Mouse (Mus musculus) stomach, postnatal 0 days (tissue): Measurements from ENCODE around the gene Ssx2ip. TPM values are rescaled to one million over a fixed set of nuclear protein-coding genes. Genes with fewer than 3 reads are reported as not detected.

Experiments used
- ATAC-seq: fragments of 200-750 bp; cut with Nextera tagmentation; 2 replicates; pipeline ENCODE4 v1.8.0; 2017; ENCODE audit not compliant: low FRiP score, low TSS enrichment
- DNase-seq: peaks from one replicate; pipeline ENCODE4 v3.0.0-alpha.2; 2016; ENCODE audit warnings: low spot score
- H3K27ac ChIP-seq: fragments of 300-500 bp; sonication (generic); replicated peaks from 2 replicates; pipeline ENCODE4 v1.5.1; 2014; ENCODE audit warnings: mild to moderate bottlenecking, control low read depth
- H3K27me3 ChIP-seq: fragments of 300-500 bp; sonication (generic); 2 replicates; pipeline ENCODE4 v1.6.1; 2014; ENCODE audit warnings: low read length; ENCODE audit not compliant: control insufficient read depth, insufficient read depth
- H3K36me3 ChIP-seq: fragments of 300-500 bp; sonication (generic); 2 replicates; pipeline ENCODE4 v1.6.1; 2014; ENCODE audit warnings: low read length, mixed read lengths; ENCODE audit not compliant: control insufficient read depth, insufficient read depth
- H3K4me1 ChIP-seq: fragments of 300-500 bp; sonication (generic); replicated peaks from 2 replicates; pipeline ENCODE4 v1.6.1; 2014; ENCODE audit warnings: antibody characterized with exemption; ENCODE audit not compliant: control insufficient read depth, insufficient read depth
- H3K4me2 ChIP-seq: fragments of 300-500 bp; sonication (generic); replicated peaks from 2 replicates; pipeline ENCODE4 v1.6.1; 2014; ENCODE audit warnings: low read depth, mild to moderate bottlenecking, control low read depth, moderate library complexity
- H3K4me3 ChIP-seq: fragments of 300-500 bp; sonication (generic); 2 replicates; pipeline ENCODE4 v1.5.1; 2014; ENCODE audit warnings: low read depth, low read length, control low read depth
- H3K9ac ChIP-seq: fragments of 300-500 bp; sonication (generic); 2 replicates; pipeline ENCODE4 v1.6.1; 2014; ENCODE audit warnings: mild to moderate bottlenecking, low read length, control low read depth, mixed read lengths
- H3K9me3 ChIP-seq: fragments of 300-500 bp; sonication (generic); 2 replicates; pipeline ENCODE4 v1.6.1; 2016; ENCODE audit warnings: low read length; ENCODE audit not compliant: control insufficient read depth
- CTCF ChIP-seq: IDR thresholded peaks from 2 replicates; pipeline ENCODE4 v1.5.1; 2016; ENCODE audit warnings: antibody characterized with exemption, low read depth, mild to moderate bottlenecking, moderate library complexity
- EP300 ChIP-seq: optimal IDR thresholded peaks from 2 replicates; pipeline ENCODE3; 2016; ENCODE audit warnings: antibody characterized with exemption
- WGBS: fragments of 180-500 bp; shearing (Covaris S2); extraction: QIAGEN DNeasy Blood & Tissue Kit; methylation state at CpG from one replicate; pipeline ENCODE4 v1.1.7; 2014; 5-methylcytosine and 5-hydroxymethylcytosine counted together
- polyA plus RNA-seq: library from polyadenylated mRNA; unstranded; fragments of >200 nt; fragmentation: Nextera tagmentation; extraction: Ambion mirVana; gene quantifications from 2 replicates; pipeline ENCODE4 v1.2.1, GENCODE M21; 2015

The Ssx2ip gene
- polyA plus RNA-seq, 1 experiment from 2014 or later: 12.9 TPM

- WGBS: 65% methylated on average over 4 of the region's 4 CpGs
- H3K4me3 ChIP-seq: no peak overlapping the region
- H3K36me3 ChIP-seq: no peaks in the 10 kb centered on the region
- H3K9ac ChIP-seq: no peak overlapping the region
- DNase-seq: no peak
- H3K4me2 ChIP-seq: no peak overlapping the region
- no peak for ATAC-seq
- TF ChIP-seq CTCF (no peak), EP300 (no peak)
- H3K27ac ChIP-seq: no peak overlapping the region
- no peaks in the 10 kb centered on the region for H3K4me1 ChIP-seq
- H3K9me3 ChIP-seq: no peaks in the 10 kb centered on the region
- H3K27me3 ChIP-seq: no peaks in the 10 kb centered on the region
Observed at GRCm38 (mm10) chr3:146413992-146414391, 9.6 kb downstream of the Ssx2ip start.

- Histone ChIP-seq H3K9me3 (no peaks in the 10 kb centered on the region), H3K27ac (no peak overlapping the region), H3K4me1 (no peaks in the 10 kb centered on the region), H3K4me3 (no peak overlapping the region), H3K36me3 (no peaks in the 10 kb centered on the region; the same call in 1 of the 2 replicates), H3K27me3 (no peaks in the 10 kb centered on the region), H3K9ac (no peak overlapping the region), H3K4me2 (no peak overlapping the region)
- TF ChIP-seq EP300: no peak
- no peak for TF ChIP-seq CTCF
- DNase-seq (no peak), ATAC-seq (no peak)
- 91% methylated on average over 12 of the region's 12 CpGs for WGBS
Observed at GRCm38 (mm10) chr3:146414555-146414954, 10.1 kb downstream of the Ssx2ip start.

GRCm38 (mm10) chr3:146417873-146418272 lies 13.4 kb downstream of the Ssx2ip start:
- no peaks in the 10 kb centered on the region for H3K9me3 ChIP-seq
- ATAC-seq (no peak), DNase-seq (no peak)
- H3K9ac ChIP-seq: no peak overlapping the region
- H3K4me3 ChIP-seq: no peak overlapping the region
- no peak overlapping the region for H3K27ac ChIP-seq
- H3K4me1 ChIP-seq: no peaks in the 10 kb centered on the region
- no peak overlapping the region for H3K4me2 ChIP-seq
- no peaks in the 10 kb centered on the region for H3K27me3 ChIP-seq
- TF ChIP-seq CTCF (no peak), EP300 (no peak)
- WGBS: 94% methylated on average over 8 of the region's 8 CpGs
- H3K36me3 ChIP-seq: no peaks in the 10 kb centered on the region; the same call in 1 of the 2 replicates

GRCm38 (mm10) chr3:146418901-146419300 lies 14.5 kb downstream of the Ssx2ip start:
- Histone ChIP-seq H3K27me3 (no peaks in the 10 kb centered on the region), H3K4me2 (no peak overlapping the region), H3K9me3 (no peaks in the 10 kb centered on the region), H3K9ac (no peak overlapping the region), H3K4me1 (no peaks in the 10 kb centered on the region), H3K27ac (no peak overlapping the region), H3K4me3 (no peak overlapping the region), H3K36me3 (no peaks in the 10 kb centered on the region; the same call in 1 of the 2 replicates)
- DNase-seq: no peak
- TF ChIP-seq CTCF: no peak
- no peak for TF ChIP-seq EP300
- no peak for ATAC-seq
- 87% methylated on average over 7 of the region's 7 CpGs for WGBS

GRCm38 (mm10) chr3:146419534-146419933 lies 15.1 kb downstream of the Ssx2ip start:
- no peak overlapping the region for H3K4me3 ChIP-seq
- WGBS: 93% methylated on average over 9 of the region's 9 CpGs
- ATAC-seq (no peak), DNase-seq (no peak)
- H3K9ac ChIP-seq: no peak overlapping the region
- no peak for TF ChIP-seq EP300
- TF ChIP-seq CTCF: no peak
- no peaks in the 10 kb centered on the region for H3K9me3 ChIP-seq
- H3K27me3 ChIP-seq: no peaks in the 10 kb centered on the region
- no peaks in the 10 kb centered on the region for H3K4me1 ChIP-seq
- H3K36me3 ChIP-seq: no peaks in the 10 kb centered on the region; the same call in 1 of the 2 replicates
- H3K4me2 ChIP-seq: no peak overlapping the region
- H3K27ac ChIP-seq: no peak overlapping the region

GRCm38 (mm10) chr3:146419992-146420537 lies 15.6 kb downstream of the Ssx2ip start:
- no peaks in the 10 kb centered on the region for H3K9me3 ChIP-seq
- 91% methylated on average over 15 of the region's 15 CpGs for WGBS
- H3K27ac ChIP-seq: no peak overlapping the region
- H3K9ac ChIP-seq: no peak overlapping the region
- no peak for TF ChIP-seq CTCF
- TF ChIP-seq EP300: no peak
- H3K4me1 ChIP-seq: no peaks in the 10 kb centered on the region
- DNase-seq (no peak), ATAC-seq (no peak)
- H3K4me2 ChIP-seq: no peak overlapping the region
- no peaks in the 10 kb centered on the region; the same call in 1 of the 2 replicates for H3K36me3 ChIP-seq
- no peaks in the 10 kb centered on the region for H3K27me3 ChIP-seq
- H3K4me3 ChIP-seq: no peak overlapping the region
